Comparison of ENCODE assay signal across 24 mouse cellular contexts in genomic region chr6:70829451-70829850, GRCm38 (mm10).
"Had no signal": no experiment of that assay in that cellular context is flagged by ENCODE, and none has a peak within 500 bp of the region (broad histone marks: within the 10 kb centered on the region; RNA-seq: fewer than 3 reads in every experiment).

No protein-coding gene starts in this region.

- H3K27ac ChIP-seq: heart, embryonic 10.5 days; hindbrain, embryonic 10.5 days; hindbrain, embryonic 12.5 days; hindbrain, embryonic 14.5 days; kidney, embryonic 15.5 days; kidney, postnatal 0 days; limb, embryonic 13.5 days; limb, embryonic 15.5 days had no signal

- H3K4me2 ChIP-seq: heart, embryonic 12.5 days; hindbrain, embryonic 12.5 days; hindbrain, embryonic 14.5 days; kidney, embryonic 15.5 days; limb, embryonic 13.5 days; limb, embryonic 15.5 days had no signal

- H3K4me3 ChIP-seq: heart, embryonic 10.5 days; heart, embryonic 12.5 days; hindbrain, embryonic 10.5 days; hindbrain, embryonic 12.5 days; kidney, embryonic 15.5 days; limb, embryonic 13.5 days; limb, embryonic 15.5 days had no signal

- ATAC-seq: hindbrain, embryonic 16.5 days; inflammation-experienced regulatory T-cells, adult 6 months; intestine, embryonic 16.5 days had no signal

- H3K9ac ChIP-seq: heart, embryonic 12.5 days; hindbrain, embryonic 12.5 days; hindbrain, embryonic 14.5 days; kidney, embryonic 15.5 days; limb, embryonic 13.5 days; limb, embryonic 15.5 days had no signal

- H3K27me3 ChIP-seq: heart, embryonic 12.5 days; hindbrain, embryonic 12.5 days; kidney, embryonic 15.5 days; limb, embryonic 13.5 days; limb, embryonic 15.5 days had no signal

- H3K9me3 ChIP-seq: heart, embryonic 10.5 days; heart, embryonic 12.5 days; hindbrain, embryonic 10.5 days; hindbrain, embryonic 12.5 days; kidney, embryonic 15.5 days; limb, embryonic 15.5 days had no signal

- H3K36me3 ChIP-seq: heart, embryonic 10.5 days; heart, embryonic 12.5 days; hindbrain, embryonic 10.5 days; hindbrain, embryonic 12.5 days; kidney, embryonic 15.5 days; limb, embryonic 13.5 days; limb, embryonic 15.5 days had no signal

- DNase-seq: gastrocnemius, postnatal 25 days; heart, adult 18-20 months; heart, postnatal 10 days; heart, postnatal 4 days; kidney, adult 11 months; kidney, adult 2 months; kidney, adult 9 months; kidney, postnatal 14 days; kidney, postnatal 36 days; layer of hippocampus, adult 9-11 months; layer of hippocampus, postnatal 36 days; left cerebral cortex, postnatal 4 days had no signal
